8 mouse cellular contexts compared by ENCODE assay signal in genomic region chr1:78745230-78745777, GRCm38 (mm10).
DNase-seq lines count a peak whose midpoint lies in the region; ATAC-seq and TF ChIP-seq lines count a peak whose summit lies in the region.
"Had no signal": no experiment of that assay in that cellular context is flagged by ENCODE, and none has a peak within 500 bp of the region (broad histone marks: within the 10 kb centered on the region; RNA-seq: fewer than 3 reads in every experiment).

No protein-coding gene starts in this region.

- peak overlapping the region; percentile 0 for H3ac ChIP-seq in myocyte (ENCODE audit: control insufficient read depth, insufficient read length)

- intact Hi-C loops in heart, postnatal 10 days (cut with DNase I) = loop anchor here (5.0 kb wide), 1 partner anchor 72 kb away; the partner anchor contains the start of gene Kcne4

- peak; percentile 21 for DNase-seq in ovary, postnatal 36 days (ENCODE audit: low spot score)
- no peak for DNase-seq in ovary, postnatal 10 days (ENCODE audit: low spot score)
- peak; percentile 64 to 74 for DNase-seq in cerebellum, postnatal 10 days
- DNase-seq in heart, postnatal 10 days = peak; percentile 68 to 76
- peak; percentile 93 for DNase-seq in layer of hippocampus, adult 9-11 months

- no peak for TF ChIP-seq POLR2A in myocyte (IDR thresholded peaks at IDR 0.05; ENCODE audit: insufficient read length, low read depth)

- H3K27me3 ChIP-seq in myocyte (ENCODE audit: control insufficient read depth, insufficient read depth, insufficient read length) = no peaks in the 10 kb centered on the region
- H3K27me3 ChIP-seq: megakaryocyte, embryonic 14.5 days had no signal

- no peak overlapping the region for H3K4me3 ChIP-seq in myocyte
- H3K4me3 ChIP-seq: megakaryocyte, embryonic 14.5 days had no signal

- H3K36me3 ChIP-seq in myocyte (ENCODE audit: control insufficient read depth, insufficient read depth) = no peaks in the 10 kb centered on the region

- no peak for ATAC-seq in erythroid progenitor cell, adult 5-6 weeks (replicated peaks; ENCODE audit: low FRiP score, poor library complexity, severe bottlenecking)

- H3K79me2 ChIP-seq in myocyte (ENCODE audit: control insufficient read depth, insufficient read depth) = no peaks in the 10 kb centered on the region

- H3K4me2 ChIP-seq in myocyte (ENCODE audit: low read depth) = peak overlapping the region; percentile 57

TF ChIP-seq in myocyte, 11 proteins besides CTCF, POLR2A, EP300 and RAD21:
- peak; percentile 72 for TF ChIP-seq TCF12 (IDR thresholded peaks at IDR 0.05; ENCODE audit: insufficient read depth, poor library complexity, severe bottlenecking)
- TF ChIP-seq REST (IDR thresholded peaks at IDR 0.05; ENCODE audit: insufficient read depth, insufficient read length) = no peak
- TF ChIP-seq MYOD1 (IDR thresholded peaks at IDR 0.05; ENCODE audit: control insufficient read depth in 1 of 3, insufficient read length in 2 of 3, low read depth in 2 of 3) = peak; percentile 65 to 80 (median 75)
- TF ChIP-seq POLR2AphosphoS2 (IDR thresholded peaks at IDR 0.05; ENCODE audit: insufficient read length, low read depth) = no peak
- TF ChIP-seq MAX (IDR thresholded peaks at IDR 0.05; ENCODE audit: low read depth) = no peak
- peak; percentile 30 to 49 (median 41) for TF ChIP-seq MYOG (IDR thresholded peaks at IDR 0.05; ENCODE audit: control insufficient read depth in 1 of 3, insufficient read depth in 1 of 3, insufficient read length in 2 of 3, low read depth in 2 of 3)
- peak; percentile 43; the same call in 1 of the 2 replicates for TF ChIP-seq CEBPB (IDR thresholded peaks at IDR 0.05; ENCODE audit: insufficient read depth, poor library complexity, severe bottlenecking)
- no peak for TF ChIP-seq E2F4 (IDR thresholded peaks at IDR 0.05; ENCODE audit: insufficient read depth)
- no peak for TF ChIP-seq SRF (IDR thresholded peaks at IDR 0.05; ENCODE audit: control insufficient read depth, insufficient read length, low read depth)
- peak; percentile 52 for TF ChIP-seq TCF3 (IDR thresholded peaks at IDR 0.05; ENCODE audit: insufficient read length, low read depth)
- no peak for TF ChIP-seq USF1 (IDR thresholded peaks at IDR 0.05; ENCODE audit: low read depth)
